Mouse (Mus musculus): ENCODE measurements around the gene Cpxm1.
"Not testable (repeated sequence)": the region's sequence is repeated elsewhere in the genome, so short reads cannot be mapped to it uniquely, and the experiment has no call there.

DNA sequence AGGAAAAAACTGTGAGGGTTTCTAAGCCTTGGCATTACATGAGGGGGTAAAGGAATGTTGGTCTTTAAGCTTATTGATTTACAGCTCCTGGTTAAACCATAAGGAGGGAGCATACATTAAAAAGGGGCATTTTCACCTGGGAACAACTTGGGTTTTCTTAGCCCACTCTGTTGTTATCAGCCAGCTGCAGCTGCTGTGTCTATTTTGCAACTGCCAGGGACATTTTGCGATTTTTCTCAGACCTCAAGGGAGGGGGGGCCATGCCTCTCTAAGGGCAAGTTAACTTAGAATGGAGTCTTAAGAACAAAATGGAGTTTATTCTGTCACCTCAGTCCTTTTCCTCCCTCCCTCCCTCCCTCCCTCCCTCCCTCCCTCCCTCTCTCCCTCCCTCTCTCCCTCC, 24.3 kb downstream of the Cpxm1 start:
- TF ChIP-seq CTCF (conservative IDR thresholded peaks at IDR 0.05; ENCODE audit: insufficient read depth, insufficient read length, low read depth, low read length); POLR2A (IDR thresholded peaks at IDR 0.05; ENCODE audit: low read depth, low read length): not testable (repeated sequence)

All from kidney, adult 2 months (tissue).